Mouse (Mus musculus) cerebellum, adult 9-10 months (tissue): Measurements from ENCODE around the gene Slco1b2.
"Not testable (repeated sequence)": the region's sequence is repeated elsewhere in the genome, so short reads cannot be mapped to it uniquely, and the experiment has no call there.

Source experiments
- DNase-seq: peaks from one replicate; pipeline ENCODE4 v3.0.0; 2022

Gene Slco1b2

DNA sequence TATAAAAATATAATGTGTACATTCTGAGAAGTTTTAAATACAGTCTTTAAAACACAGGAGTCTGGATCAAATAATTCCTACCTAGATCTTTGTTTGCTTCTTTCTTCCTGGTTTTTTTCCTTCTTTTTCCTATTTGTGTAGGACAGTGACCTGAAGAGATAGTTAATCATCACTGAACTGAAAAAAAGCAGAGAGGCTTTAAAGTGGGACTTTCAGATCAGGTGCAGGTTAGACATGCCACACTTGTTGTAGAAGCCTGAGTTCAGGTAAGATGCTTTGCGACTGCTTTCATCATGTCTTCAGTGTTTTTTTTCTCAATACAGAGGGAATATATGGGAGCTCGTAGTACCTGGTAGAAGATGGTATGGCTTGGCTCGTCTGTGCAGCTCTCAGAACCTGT, at the start of gene Slco1b2:
Gene Slco1b2, plus strand, starts transcription at position 228 of the 400 bp plus-strand sequence.
- DNase-seq, result no peak

DNA sequence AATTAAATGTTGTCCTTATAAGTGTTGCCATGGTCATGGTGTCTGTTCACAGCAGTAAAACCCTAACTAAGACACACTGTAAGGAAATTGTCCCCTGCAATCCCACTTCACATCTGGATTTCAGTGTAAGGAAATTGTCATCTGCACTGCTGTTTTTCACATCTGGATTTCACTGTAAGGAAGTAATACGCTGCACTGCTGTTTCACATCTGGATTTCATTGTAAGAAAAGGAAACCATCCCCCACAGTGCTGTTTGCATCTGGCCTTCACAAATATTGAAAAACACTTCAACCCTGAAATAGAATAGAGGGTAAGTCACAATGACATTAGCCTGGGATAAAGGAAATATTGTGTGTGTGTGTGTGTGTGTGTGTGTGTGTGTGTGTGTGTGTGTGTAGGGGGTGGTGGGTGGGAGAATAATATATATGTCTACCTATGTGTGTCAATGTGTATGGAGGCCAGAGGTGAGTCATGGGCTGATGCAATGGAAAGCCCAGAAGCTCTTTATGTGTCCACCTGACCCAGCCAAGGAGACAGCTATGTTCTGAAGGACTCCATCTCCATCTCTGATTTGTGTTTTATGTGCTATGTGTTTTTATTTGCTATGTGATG, 44.4 kb upstream of the Slco1b2 start:
- no peak for DNase-seq

DNA sequence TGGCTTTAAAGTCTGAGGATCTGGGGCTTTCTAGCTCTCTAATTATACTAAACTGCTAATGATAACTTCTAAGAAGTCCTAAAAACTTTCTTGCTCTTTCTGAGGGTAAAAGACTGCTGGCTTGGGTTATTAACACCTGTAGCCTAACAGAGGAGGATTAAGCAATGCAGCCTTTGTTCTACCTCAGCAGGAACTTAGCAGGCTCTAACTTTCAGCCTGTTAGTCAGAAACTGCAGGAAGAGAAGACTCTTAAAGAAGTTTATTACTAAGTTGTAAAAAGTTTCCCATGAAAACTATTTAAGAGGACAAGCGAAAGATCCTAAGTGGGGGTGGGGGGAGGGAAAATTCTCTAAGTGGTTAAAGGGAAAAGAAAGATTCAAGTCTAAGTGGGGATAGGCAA, 39.3 kb upstream of the Slco1b2 start:
- no peak for DNase-seq

DNA sequence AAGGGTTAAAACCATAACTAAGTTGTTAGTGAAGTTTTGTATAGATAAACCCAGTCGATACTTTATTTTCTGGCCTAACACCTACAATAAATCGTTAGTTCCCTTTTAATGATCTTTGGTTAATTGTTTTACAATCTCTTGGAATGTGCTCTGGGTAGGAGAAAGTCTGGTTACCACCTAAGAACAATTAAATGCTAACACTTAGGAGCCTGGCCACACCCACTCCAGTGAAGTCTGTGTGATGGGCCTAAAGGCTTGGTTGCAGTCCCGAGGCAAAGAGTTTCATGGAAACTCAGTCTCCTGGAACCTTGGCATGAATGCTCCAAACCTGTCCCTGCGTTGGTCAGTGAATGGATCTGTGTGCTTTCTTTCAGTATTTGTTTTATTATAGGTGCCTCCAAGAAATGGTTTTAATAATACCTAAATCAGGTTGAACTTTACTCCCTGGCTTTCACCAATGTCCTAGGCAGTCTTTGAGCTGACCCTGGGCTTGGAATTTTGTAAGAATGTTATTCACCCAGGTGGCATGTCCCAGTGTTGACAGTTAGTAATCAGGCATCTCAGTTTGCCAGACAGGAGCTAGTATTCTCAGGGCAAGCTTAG, 38.6 kb upstream of the Slco1b2 start:
- DNase-seq, result not testable (repeated sequence)

DNA sequence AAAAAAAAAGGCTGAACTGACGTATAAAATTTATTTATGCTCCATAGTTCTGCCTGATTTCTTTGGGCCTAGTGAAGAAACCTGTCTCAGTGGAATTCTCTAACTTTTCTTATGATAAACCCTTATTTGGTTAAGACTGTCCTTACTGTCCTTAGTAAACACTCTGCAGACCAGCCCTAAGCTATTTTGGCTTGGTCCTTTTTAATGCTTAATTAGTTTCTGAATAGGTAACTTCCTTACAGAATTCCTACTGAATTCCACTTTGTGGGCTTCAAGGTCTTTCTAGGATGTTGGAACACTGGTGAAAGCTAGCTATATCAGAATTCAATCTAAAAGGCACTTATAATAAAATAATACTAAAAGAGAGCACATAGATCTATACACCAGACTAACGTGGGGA, 33.2 kb upstream of the Slco1b2 start:
- DNase-seq, result no peak

DNA sequence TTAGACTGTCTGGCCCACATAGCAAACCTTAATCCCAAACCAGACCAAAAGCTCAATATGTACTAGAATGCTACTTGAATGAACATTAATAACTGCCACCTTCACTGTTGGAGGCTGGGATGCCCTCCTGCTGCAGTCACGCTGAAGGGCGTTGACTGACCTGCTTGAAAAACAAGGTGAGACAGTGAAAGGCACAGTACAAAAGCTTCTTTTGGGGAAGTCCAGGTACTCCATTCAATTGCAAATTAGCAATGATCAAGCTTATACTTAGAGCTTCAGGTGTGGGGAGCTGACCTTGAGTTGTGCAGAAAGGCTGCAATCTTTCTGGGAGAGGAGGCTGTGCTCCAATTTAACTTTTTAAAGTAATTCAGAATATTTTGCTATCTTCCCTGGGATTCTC, 32.3 kb upstream of the Slco1b2 start:
- no peak for DNase-seq

DNA sequence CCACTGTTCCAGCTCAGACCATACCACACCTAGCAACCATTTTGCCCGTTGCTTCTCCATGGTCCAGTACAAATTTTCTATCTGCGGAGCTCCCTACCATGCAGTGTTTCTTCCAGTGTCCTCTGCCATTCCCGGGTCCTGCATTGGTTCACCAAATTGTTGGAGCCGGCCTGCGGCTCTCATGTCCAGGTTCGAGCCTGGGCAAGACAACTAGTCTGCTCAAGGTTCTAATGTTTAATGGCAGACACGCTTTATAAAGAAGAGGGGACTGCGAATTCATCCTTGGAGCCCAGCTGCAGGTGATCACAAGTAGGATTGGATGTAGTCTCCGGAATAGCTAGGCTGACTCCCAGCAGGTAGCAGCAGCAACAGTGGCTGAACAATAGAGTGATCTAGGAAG, 28.4 kb upstream of the Slco1b2 start:
- no peak for DNase-seq

DNA sequence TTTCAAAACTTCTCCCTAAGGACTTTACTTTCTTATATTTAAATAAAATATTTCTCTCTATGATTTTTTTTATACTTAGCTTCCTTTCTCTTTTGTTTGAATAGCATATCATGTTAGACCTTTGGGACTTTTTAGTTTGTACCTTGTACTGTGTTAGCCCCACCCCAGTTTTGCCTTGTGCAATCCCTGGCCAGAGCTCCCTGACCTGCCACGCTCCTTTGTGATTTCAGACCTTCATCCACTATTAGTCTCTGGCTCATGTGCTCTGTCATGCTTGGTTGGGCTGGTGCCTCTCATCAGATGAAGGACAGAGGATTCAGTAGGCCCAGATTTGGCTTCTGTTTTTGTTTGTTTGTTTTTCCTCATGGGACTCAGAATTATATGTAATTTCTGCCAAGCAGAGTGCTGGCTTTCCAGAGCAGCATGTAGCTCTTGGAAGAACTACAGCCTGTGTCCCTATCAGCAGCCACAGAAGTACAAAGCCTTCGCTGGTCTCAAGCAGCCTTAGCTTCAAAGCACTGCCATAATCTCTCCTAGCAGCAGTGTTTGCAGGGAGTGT, 18.5 kb upstream of the Slco1b2 start:
- no peak for DNase-seq

DNA sequence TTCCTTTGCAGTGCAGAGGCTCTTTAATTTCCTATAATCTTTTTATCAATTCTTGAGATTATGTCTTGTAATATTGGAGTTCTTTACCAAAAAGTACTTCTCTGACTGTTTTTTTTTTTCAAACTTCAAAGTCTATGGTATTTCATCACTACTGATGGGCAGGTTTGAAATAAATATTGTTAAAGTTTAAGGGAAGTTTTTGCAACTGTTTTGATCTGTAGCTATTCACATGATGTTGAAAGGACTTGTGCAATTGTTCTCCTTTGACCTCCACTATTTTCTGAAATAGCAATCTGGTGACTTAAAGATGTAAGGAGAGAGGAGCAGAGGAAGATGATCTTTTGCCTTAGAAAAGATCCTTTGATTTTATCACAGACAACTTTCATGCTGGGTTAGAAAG, 15.3 kb upstream of the Slco1b2 start:
- no peak for DNase-seq

DNA sequence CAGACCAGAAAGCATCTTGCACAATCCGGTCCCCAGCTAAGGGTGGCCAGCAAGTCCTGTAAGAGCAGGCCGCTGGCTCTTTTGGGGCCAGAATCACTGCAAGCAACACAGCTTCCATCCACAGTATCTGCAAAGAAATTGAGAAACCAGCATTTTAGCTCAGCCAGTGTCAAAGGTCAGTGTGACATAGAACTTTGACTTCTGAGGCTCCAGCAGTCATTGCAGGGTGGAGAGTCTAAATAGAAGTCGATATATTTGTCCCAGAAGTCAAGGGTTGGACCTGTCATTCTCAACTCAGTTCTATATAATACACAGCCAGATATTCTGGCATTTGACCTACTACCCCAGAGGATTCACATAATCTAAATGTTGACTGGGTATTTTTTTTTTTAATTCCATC, 14.0 kb upstream of the Slco1b2 start:
- DNase-seq, result no peak

DNA sequence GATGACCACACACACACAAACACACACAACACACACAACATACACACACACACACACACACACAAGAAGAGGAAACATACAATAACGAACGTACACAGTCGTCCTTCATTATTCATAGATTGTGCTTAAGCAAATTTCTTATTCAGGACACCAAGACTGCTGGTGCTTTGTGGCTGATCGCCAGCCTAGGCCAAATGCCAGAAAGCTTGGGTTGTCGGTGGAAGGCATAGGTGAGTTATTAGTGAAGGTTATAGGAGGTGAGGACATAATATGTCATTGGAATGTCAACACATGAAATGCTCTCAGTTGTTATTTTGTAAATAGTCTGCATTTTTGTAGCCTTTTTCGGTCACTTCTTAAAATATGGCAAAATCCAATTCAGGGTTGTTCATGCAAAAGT, 3.6 kb downstream of the Slco1b2 start:
- DNase-seq, result no peak

DNA sequence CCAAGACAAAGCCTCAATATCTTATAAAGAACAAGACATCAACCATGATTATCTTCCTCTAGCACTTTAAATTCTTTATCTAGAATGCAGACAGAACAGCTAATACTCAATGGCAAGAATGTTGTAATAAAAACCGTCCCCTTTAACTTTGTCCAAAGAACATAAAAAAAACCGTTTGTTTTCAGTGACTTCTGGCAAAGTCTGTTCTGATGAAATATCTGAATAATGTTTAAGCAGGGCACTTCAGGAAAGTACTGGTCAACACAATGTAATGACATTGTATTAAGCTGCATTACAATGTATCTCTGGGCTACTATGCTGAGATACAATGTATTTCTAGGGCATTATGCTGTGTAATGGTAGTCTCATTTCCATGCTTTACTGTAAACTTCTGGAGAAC, 5.9 kb downstream of the Slco1b2 start:
- no peak for DNase-seq

DNA sequence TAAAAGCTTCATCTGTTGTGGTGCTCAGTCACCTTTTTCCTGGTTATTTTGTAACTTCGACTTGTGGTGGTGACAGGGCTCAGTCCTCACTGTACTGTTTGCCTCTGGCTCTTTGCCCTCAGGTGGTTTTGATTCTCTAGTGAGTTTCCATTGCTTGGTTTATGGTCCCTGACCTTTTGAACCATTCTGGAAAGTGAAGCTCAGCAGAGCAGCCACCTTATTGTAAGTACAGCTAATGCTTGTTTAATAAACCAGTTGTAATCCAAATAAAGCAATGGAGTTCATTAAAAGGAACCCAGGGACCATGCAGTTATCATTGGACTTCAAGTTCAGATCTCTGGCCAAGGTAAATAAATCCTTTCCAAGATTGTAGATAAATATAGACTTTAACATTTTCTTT, 11.3 kb downstream of the Slco1b2 start:
- no peak for DNase-seq

DNA sequence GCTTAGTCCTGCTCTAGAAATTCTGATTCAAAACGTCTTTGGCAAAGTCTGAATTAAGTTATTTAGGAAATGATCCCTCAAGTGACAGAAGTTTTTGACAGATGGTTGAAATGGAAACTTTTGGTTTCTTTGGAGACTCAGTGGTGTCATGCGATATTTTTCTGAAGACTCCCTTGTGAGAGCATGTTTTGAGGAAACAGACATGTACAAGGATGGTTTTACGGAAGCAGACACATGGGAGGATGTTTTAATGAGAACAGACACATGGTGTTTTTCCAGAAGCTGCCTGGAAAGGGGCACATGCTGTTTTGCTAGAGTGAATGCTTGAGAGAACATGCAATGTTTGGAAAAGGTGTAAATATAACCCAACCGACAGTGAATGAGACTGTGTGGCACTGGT, 57.7 kb downstream of the Slco1b2 start:
- DNase-seq, result no peak

DNA sequence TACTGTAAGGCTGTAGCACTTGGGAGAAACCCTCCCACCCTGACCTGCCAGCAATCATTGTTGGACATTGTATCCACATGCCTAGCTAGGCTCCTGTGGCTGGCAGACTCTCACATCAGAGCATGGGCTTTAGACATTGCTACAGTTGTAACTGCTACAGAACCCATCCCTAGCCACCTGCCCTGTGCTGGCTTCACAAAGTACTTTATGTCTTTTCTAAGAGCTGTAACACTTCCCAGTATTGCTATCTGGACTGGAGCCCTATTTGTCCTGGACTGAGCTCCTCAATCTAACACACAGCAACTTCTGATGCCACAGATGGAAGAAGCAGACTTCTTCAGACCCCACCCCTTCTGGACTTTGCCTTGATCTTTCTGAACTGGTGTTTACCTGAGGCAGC, 61.9 kb downstream of the Slco1b2 start:
- no peak for DNase-seq
